Mouse (Mus musculus) kidney, embryonic 15.5 days (tissue): ENCODE measurements around the gene Klhdc8a. TPM values are rescaled to one million over a fixed set of nuclear protein-coding genes. Genes with fewer than 3 reads are reported as not detected.
A peak's percentile ranks its signal among the peaks of the same experiment; 100 is the strongest.

Experiments
- ATAC-seq: fragments of 200-750 bp; cut with Nextera tagmentation; replicated peaks from 2 replicates; pipeline ENCODE4 v1.8.0; 2017; ENCODE audit warnings: moderate TSS enrichment; ENCODE audit not compliant: low FRiP score
- H3K27ac ChIP-seq: fragments of 300-500 bp; sonication (generic); 2 replicates; pipeline ENCODE4 v1.5.1; 2015; ENCODE audit warnings: mild to moderate bottlenecking, inconsistent platforms
- H3K27me3 ChIP-seq: fragments of 300-500 bp; sonication (generic); 2 replicates; pipeline ENCODE4 v1.6.1; 2015; ENCODE audit warnings: inconsistent platforms
- H3K36me3 ChIP-seq: fragments of 300-500 bp; sonication (generic); 2 replicates; pipeline ENCODE4 v1.6.1; 2015; ENCODE audit warnings: inconsistent platforms
- H3K4me1 ChIP-seq: fragments of 300-500 bp; sonication (generic); 2 replicates; pipeline ENCODE4 v1.6.1; 2015; ENCODE audit warnings: inconsistent platforms
- H3K4me2 ChIP-seq: fragments of 300-500 bp; sonication (generic); 2 replicates; pipeline ENCODE4 v1.6.1; 2015; ENCODE audit warnings: moderate library complexity, mild to moderate bottlenecking, inconsistent platforms
- H3K4me3 ChIP-seq: fragments of 300-500 bp; sonication (generic); replicated peaks from 2 replicates; pipeline ENCODE4 v1.5.1; 2015; ENCODE audit warnings: mild to moderate bottlenecking, inconsistent platforms
- H3K9ac ChIP-seq: fragments of 300-500 bp; sonication (generic); 2 replicates; pipeline ENCODE4 v1.6.1; 2015; ENCODE audit warnings: mild to moderate bottlenecking, inconsistent platforms
- H3K9me3 ChIP-seq: fragments of 300-500 bp; sonication (generic); replicated peaks from 2 replicates; pipeline ENCODE4 v1.6.1; 2016; ENCODE audit warnings: inconsistent platforms
- WGBS: fragments of 180-500 bp; shearing (Covaris S2); methylation state at CpG from one replicate; pipeline ENCODE4 v1.1.7; 2015; ENCODE audit warnings: mixed read lengths; 5-methylcytosine and 5-hydroxymethylcytosine counted together
- polyA plus RNA-seq: library from polyadenylated mRNA; unstranded; fragments of >200 nt; fragmentation: Nextera tagmentation; extraction: Ambion mirVana; gene quantifications from 2 replicates; pipeline ENCODE4 v1.2.1, GENCODE M21; 2015

Gene Klhdc8a
- 1.2 and 1.6 TPM in 2 replicates for polyA plus RNA-seq

DNA sequence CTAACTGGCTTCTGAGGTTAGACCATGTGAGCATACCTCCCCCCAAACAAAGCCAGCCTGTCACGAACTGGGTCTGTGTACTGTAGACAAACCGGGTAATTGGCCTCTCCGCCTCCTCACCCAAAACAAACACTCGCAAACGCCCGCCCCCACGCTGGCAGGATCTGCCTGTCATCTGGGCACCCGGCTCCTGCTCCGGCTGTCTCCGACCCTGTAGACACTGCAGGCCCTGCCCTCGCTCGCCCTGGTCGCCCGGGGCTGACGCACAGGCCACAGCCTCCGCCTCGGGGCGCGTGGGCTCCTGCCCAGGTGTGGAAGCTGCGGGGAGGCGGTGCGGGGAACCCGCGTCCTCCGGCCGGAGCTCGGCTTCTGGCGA lies at the start of gene Klhdc8a:
Klhdc8a (plus strand) TSS at position 202 of the 376 bp plus-strand sequence.
- peak within 1 kb of the TSS; percentile 53 for H3K4me3 ChIP-seq
- peaks cover 22% of the 10 kb centered on the region for H3K4me1 ChIP-seq
- peak within 1 kb of the TSS; percentile 61 for H3K9ac ChIP-seq
- H3K27me3 ChIP-seq: peaks cover 73% of the 10 kb centered on the region
- no peaks in the 10 kb centered on the region for H3K36me3 ChIP-seq
- ATAC-seq: peak; percentile 63
- no peaks in the 10 kb centered on the region for H3K9me3 ChIP-seq
- peak within 1 kb of the TSS; percentile 99 for H3K4me2 ChIP-seq
- under 1% methylated on average over 28 of the region's 28 CpGs for WGBS
- H3K27ac ChIP-seq: peak within 1 kb of the TSS; percentile 29; the same call in 1 of the 2 replicates

DNA sequence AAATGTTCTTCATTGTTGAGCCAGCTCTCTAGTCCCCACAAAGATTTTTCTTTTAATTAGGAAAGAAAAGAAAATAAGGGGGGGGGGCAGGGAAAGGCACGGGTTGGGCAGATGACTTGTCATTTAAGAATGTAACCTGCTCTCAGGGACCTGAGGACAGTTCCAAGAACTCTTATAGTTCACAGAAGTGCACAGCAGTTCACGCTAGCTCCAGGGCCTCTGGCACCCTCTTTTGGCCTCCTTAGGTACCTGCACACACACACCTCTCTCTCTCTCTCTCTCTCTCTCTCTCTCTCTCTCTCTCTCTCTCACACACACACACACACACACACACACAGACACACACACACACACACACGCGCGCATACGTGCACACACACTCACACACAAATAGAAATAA lies 44.0 kb upstream of the Klhdc8a start:
- 85% methylated on average over 6 of the region's 6 CpGs for WGBS
- Histone ChIP-seq H3K9ac (no peak overlapping the region), H3K27ac (no peak overlapping the region), H3K4me3 (no peak overlapping the region), H3K9me3 (no peaks in the 10 kb centered on the region), H3K4me2 (no peak overlapping the region), H3K27me3 (no peaks in the 10 kb centered on the region), H3K4me1 (no peaks in the 10 kb centered on the region), H3K36me3 (no peaks in the 10 kb centered on the region)
- no peak for ATAC-seq

DNA sequence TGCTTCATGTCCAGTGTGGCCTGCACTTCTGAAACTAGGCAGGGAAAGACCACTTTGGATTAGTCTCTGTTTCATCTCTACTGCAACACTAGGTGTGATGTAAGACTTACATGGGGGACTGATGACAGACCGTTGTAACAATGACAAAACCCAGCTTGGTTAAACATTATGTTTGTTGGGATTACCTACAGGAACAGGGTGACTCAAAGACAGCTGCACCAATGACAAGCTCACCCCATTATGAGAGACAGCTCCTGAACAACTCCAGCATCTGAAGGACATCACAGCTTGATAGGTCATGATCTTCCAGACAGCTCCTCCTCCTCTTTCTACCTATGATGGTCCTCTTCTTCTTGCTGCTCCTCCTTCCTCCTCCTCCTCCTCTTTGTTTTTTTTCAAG lies 38.1 kb upstream of the Klhdc8a start:
- Histone ChIP-seq H3K4me3 (no peak overlapping the region), H3K27ac (no peak overlapping the region), H3K9ac (no peak overlapping the region), H3K4me2 (no peak overlapping the region), H3K36me3 (no peaks in the 10 kb centered on the region), H3K9me3 (no peaks in the 10 kb centered on the region), H3K27me3 (no peaks in the 10 kb centered on the region), H3K4me1 (peaks cover 4% of the 10 kb centered on the region)
- ATAC-seq: no peak
- WGBS: 96% methylated on average over 1 of the region's 1 CpGs

DNA sequence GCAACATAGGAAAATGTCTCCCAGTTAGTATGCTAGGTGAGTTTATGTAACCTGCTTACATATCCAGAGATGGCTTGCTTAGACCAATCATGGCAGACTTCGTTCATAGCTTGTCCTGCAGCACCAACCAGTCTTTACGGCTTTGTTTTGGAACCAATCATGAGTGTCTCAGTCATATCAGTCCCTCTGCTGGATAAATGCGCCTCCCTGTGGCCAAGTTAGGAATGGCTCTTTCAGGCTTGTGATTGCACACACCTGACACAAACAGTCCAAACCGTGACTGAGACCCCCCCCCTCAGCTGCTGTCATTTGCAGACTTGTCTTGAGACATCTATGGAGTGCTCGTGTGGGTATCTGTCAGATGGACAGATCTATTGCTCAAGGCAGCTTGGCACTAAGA lies 37.4 kb upstream of the Klhdc8a start:
- Histone ChIP-seq H3K4me2 (no peak overlapping the region), H3K36me3 (no peaks in the 10 kb centered on the region), H3K4me3 (no peak overlapping the region), H3K27me3 (no peaks in the 10 kb centered on the region), H3K9ac (no peak overlapping the region), H3K9me3 (no peaks in the 10 kb centered on the region), H3K27ac (no peak overlapping the region), H3K4me1 (peaks cover 6% of the 10 kb centered on the region)
- WGBS: 68% methylated on average over 5 of the region's 5 CpGs
- ATAC-seq: no peak

DNA sequence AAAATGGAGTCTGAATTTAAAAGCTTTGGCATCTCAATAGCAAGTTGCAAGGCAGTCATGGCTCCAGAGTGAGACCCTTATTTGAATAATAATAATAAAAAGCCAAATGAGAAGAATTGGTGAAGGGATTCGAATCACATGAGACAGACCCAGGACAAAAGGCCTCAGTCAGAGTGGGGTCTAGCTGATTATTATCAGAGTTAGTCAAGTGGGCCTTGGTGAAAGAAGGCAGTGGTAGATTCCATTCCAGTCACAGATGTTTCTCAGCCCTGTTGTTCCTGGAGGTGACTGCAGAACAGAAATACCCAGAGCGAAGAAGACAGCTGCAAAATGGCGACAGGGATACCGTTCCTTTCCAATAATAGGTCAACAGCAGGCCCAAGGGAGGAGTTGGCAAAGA lies 34.8 kb upstream of the Klhdc8a start:
- H3K27me3 ChIP-seq: no peaks in the 10 kb centered on the region
- H3K4me2 ChIP-seq: no peak overlapping the region
- WGBS: 89% methylated on average over 4 of the region's 4 CpGs

DNA sequence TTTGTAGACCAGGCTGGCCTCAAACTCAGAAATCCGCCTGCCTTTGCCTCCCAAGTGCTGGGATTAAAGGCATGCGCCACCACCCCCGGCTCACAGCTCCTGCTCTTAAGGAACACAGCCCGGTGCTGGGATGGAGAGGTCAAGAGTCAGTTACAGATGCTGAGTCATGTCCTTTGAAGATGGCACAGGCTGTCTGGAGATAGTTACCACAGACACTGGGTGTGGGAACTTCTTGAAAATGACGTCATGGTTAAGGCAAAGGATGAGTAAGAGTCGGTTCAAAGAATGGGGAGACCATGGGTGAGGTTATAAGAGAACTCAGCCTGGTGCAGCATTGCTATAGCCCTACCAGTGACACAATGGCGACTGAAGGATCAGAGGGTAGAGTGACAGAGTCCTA lies 33.8 kb upstream of the Klhdc8a start:
- Histone ChIP-seq H3K4me1 (peaks cover 38% of the 10 kb centered on the region), H3K27me3 (no peaks in the 10 kb centered on the region), H3K9ac (no peak overlapping the region), H3K36me3 (no peaks in the 10 kb centered on the region), H3K27ac (no peak overlapping the region), H3K4me2 (no peak overlapping the region), H3K4me3 (no peak overlapping the region), H3K9me3 (no peaks in the 10 kb centered on the region)
- ATAC-seq: no peak
- 60% methylated on average over 7 of the region's 7 CpGs for WGBS

More for the DNA sequence above, 34.8 kb upstream of the Klhdc8a start:
- no peak overlapping the region for H3K9ac ChIP-seq
- peaks cover 30% of the 10 kb centered on the region for H3K4me1 ChIP-seq
- H3K4me3 ChIP-seq: no peak overlapping the region
- no peak overlapping the region for H3K27ac ChIP-seq
- H3K9me3 ChIP-seq: no peaks in the 10 kb centered on the region
- no peak for ATAC-seq
- no peaks in the 10 kb centered on the region for H3K36me3 ChIP-seq

DNA sequence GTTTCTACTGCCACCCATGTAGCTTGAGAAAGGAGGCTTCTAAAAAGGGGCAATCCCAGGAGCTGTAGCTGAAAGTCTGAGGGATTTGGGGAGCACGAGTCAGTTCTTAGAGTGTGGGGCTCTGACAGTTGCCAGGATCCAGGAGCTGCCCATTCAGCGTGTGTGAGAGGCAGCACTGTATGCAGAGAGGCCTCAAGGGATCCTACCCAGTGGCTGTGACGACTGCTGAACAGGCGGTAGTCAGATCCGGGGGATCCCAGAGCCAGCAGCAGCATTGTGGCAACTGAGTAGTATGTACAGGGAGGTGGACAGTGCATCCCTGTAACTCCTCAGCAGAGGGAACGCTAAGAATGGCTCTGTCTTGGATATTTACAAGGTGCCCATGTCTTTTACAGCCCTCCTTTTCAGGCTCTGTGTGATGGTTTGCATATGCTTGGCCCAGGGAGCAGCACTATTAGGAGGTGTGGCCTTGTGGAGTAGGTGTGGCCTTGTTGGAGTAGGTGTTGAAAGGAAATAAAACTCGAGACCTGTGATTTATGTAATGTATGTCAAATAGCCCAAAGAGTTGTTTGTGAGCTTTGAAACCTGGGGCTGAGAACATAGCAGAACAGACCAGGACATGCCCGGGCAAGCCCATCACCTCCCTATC lies 33.1 kb upstream of the Klhdc8a start:
- ATAC-seq: peak; percentile 57; the same call in 1 of the 2 replicates
- H3K36me3 ChIP-seq: no peaks in the 10 kb centered on the region
- H3K4me2 ChIP-seq: no peak overlapping the region
- 35% methylated on average over 8 of the region's 8 CpGs for WGBS
- peak overlapping the region; percentile 67 for H3K27ac ChIP-seq
- no peaks in the 10 kb centered on the region for H3K27me3 ChIP-seq
- no peak overlapping the region for H3K9ac ChIP-seq
- no peaks in the 10 kb centered on the region for H3K9me3 ChIP-seq
- no peak overlapping the region for H3K4me3 ChIP-seq
- peaks cover 38% of the 10 kb centered on the region for H3K4me1 ChIP-seq

DNA sequence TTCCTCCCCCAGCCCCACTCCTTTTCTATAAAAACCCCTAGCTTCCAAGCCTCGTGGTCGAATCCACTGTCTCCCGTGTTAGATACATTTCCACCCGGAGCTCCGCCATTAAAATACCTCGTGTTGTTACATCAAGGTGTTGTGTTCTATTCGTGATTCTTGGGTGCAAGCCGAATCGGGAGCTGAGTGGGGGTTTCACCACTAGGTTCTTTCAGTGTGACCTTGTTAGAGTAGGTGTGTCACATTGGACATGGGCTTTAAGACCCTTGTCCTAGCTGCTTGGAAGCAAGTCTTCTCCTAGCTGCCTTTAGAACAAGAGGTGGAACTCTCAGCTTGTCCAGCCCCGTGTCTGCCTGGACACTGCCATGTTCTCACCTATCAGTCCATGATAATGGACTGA lies 32.5 kb upstream of the Klhdc8a start:
- Histone ChIP-seq H3K27ac (peak overlapping the region; percentile 71), H3K9ac (no peak overlapping the region), H3K4me1 (peaks cover 38% of the 10 kb centered on the region), H3K4me2 (no peak overlapping the region), H3K9me3 (no peaks in the 10 kb centered on the region), H3K4me3 (no peak overlapping the region), H3K27me3 (no peaks in the 10 kb centered on the region), H3K36me3 (no peaks in the 10 kb centered on the region)
- WGBS: 72% methylated on average over 10 of the region's 10 CpGs
- no peak for ATAC-seq

DNA sequence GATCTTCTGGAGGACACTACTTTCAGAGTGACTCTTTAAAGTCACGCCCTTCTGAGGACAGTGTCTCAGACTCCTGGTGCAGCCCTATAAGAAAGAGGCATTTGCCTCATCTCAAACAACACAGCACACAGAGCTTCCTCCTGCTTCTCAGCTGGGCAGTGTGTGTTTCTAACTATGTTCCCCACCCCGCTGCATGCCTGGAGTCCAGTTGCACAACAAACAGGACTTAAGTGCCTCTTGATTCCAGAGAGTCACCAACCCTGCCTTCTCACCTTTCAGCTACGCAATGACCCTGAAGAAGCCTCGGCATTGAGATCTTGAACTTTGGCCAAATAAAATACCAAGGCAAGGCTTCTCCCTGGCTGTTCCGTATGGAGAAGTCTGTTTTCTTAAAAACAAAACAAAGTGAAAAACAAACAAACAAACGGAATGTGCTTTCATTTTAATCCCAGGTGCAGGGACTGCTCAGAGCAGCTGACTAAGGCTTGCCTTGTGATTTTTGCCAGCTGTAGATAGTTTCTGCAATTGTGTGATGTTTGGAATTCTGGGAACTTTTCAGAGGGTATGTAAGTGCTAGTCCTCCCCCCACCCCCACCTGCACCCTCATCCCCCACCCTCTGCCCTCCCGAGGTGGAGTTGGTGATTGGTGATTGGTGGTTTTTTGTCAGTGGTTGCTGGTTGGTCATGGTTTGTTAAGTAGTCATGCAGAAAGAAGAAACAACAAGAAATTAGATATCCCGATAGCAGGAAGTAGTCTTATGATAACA lies 31.5 kb upstream of the Klhdc8a start:
- Histone ChIP-seq H3K27me3 (no peaks in the 10 kb centered on the region), H3K4me1 (peaks cover 38% of the 10 kb centered on the region), H3K4me2 (peak overlapping the region; percentile 38), H3K27ac (peak overlapping the region; percentile 71), H3K9me3 (no peaks in the 10 kb centered on the region), H3K9ac (no peak overlapping the region), H3K36me3 (no peaks in the 10 kb centered on the region), H3K4me3 (no peak overlapping the region)
- peak; percentile 78 for ATAC-seq
- 17% methylated on average over 8 of the region's 8 CpGs for WGBS

DNA sequence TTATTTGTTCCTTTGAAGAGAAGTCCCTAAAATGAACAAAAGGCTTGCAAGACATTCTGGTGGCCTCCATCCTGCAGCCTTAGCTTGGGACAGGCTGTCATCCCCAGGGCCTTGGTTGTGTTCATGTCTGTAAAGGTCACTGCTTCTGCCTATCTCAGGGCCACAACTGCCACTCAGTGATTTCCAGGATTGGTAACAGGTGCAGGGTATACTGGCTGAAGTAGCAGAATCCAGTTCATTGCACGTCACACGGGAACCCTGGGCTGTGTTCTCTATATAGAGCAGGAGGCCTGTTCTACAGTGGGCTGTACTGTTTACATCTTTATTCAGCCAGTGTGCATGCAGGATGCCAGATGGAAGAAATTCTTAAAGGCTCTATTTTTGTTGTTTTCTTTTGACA lies 30.5 kb upstream of the Klhdc8a start:
- peak overlapping the region; percentile 71 for H3K27ac ChIP-seq
- H3K36me3 ChIP-seq: no peaks in the 10 kb centered on the region
- no peak overlapping the region for H3K4me3 ChIP-seq
- no peak overlapping the region for H3K4me2 ChIP-seq
- 57% methylated on average over 2 of the region's 2 CpGs for WGBS
- H3K9me3 ChIP-seq: no peaks in the 10 kb centered on the region
- H3K27me3 ChIP-seq: no peaks in the 10 kb centered on the region
- H3K4me1 ChIP-seq: peaks cover 38% of the 10 kb centered on the region
- no peak for ATAC-seq
- H3K9ac ChIP-seq: no peak overlapping the region

DNA sequence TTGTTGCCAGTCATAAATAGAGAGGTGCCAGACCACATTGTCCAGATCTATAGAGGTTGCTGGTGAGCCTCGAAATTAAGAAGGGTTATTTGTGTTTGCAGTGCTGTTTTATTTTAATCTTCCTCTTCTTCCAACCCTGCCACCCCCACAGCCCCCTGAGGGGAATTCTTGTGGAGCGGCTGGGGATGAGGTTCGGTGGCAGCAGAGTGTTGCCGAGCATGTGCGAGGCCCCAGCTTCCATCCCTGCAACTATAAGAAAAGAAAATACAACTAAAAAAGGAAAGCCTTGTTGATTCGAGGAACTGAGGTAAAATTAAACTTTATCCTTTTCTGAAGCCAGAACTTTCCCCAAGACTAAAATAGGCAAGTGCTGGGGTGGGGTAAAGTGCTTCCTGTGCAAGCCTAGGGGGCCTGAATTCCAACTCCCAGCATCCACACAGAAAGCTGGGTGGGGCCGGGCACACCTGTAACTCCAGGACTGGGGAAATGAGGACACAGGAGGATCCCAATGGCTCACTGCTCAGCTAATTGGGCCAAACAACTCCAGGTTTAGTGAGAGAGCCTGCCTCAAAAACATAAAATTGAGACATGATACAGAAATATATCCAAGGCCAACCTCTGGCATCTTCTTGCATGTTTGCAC lies 29.9 kb upstream of the Klhdc8a start:
- Histone ChIP-seq H3K27me3 (no peaks in the 10 kb centered on the region), H3K9ac (no peak overlapping the region), H3K4me3 (no peak overlapping the region), H3K9me3 (no peaks in the 10 kb centered on the region), H3K36me3 (no peaks in the 10 kb centered on the region), H3K27ac (no peak overlapping the region), H3K4me1 (peaks cover 38% of the 10 kb centered on the region), H3K4me2 (no peak overlapping the region)
- no peak for ATAC-seq
- 52% methylated on average over 7 of the region's 7 CpGs for WGBS

DNA sequence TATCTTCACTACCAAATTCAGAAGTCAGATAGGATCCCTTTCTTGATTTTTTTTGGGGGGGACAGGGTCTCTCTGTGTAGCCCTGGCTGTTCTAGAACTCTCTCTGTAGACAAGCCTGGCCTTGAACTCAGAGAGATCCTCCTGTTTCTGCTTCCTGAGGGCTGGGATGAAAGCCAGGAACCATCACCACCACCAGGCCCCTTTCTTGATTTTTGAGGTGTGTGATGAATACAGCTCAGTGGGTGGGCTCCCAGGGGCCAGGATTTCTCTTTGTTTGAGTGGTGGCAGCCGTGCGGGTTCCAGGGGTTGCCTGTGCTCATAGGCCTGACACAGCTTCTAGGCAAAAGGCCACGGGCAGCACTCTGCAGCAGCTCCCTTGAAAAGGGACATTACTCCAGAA lies 27.2 kb upstream of the Klhdc8a start:
- no peak for ATAC-seq

More for the DNA sequence above, 27.2 kb upstream of the Klhdc8a start:
- no peak overlapping the region for H3K27ac ChIP-seq
- 85% methylated on average over 3 of the region's 3 CpGs for WGBS
- H3K4me3 ChIP-seq: no peak overlapping the region
- no peak overlapping the region for H3K9ac ChIP-seq
- H3K4me2 ChIP-seq: no peak overlapping the region
- H3K36me3 ChIP-seq: no peaks in the 10 kb centered on the region
- peaks cover 32% of the 10 kb centered on the region for H3K4me1 ChIP-seq
- no peaks in the 10 kb centered on the region for H3K27me3 ChIP-seq
- H3K9me3 ChIP-seq: no peaks in the 10 kb centered on the region
